Mouse (Mus musculus): ENCODE data around the gene Guca2a. TPM values are rescaled to one million over a fixed set of nuclear protein-coding genes. Genes with fewer than 3 reads are reported as not detected.

Gene Guca2a
- not detected for total RNA-seq (2021)
- long read RNA-seq, experiment 1, result 0 reads
- long read RNA-seq, experiment 2, result 0 reads

DNA sequence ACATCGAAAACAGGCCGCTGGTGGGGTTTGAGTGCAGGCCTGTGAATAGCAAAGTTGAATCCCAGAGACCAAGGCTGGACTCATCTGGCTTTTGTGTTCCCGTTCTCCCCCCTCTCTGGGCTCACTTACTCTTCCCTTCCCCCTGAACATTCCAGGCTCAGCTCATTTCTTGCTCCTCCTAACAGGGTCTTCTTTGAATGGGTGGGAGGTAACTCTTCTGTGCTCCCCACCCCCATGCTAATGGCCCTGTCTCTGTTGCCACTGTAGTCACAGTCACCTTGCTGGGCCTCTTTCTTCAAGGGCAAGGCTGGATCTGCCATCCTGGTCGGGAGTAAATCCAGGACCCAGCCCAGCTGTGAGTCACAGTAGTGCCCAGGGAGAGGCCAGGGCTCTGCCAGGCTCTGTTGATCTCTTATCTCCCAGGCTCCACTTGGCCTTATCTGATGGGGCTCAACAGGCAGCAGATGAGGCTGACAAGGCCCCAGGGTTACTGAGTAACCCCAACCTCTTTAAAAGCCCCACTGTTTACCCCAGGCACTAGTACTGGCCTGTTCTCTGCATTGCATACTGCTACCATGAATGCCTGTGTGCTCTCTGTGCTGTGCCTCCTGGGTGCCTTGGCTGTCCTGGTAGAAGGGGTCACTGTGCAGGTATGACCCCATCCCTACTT, at the start of gene Guca2a:
Gene Guca2a (plus strand): TSS at position 529 of the 670 bp plus-strand sequence.
- Histone ChIP-seq H3K4me3 (no peak within 1 kb of the TSS), H3K27ac (no peak within 1 kb of the TSS)
- TF ChIP-seq CTCF (IDR thresholded peaks at IDR 0.05), result no peak
- intact Hi-C loops (cut with DNase I), result no loop called here
- no peak for DNase-seq

GRCm38 (mm10) chr4:119588037-119588436, 49.5 kb upstream of the Guca2a start:
- no peak overlapping the region for H3K4me3 ChIP-seq
- peak; percentile 21; the same call in 1 of the 2 replicates for TF ChIP-seq CTCF (IDR thresholded peaks at IDR 0.05)
- H3K27ac ChIP-seq, result no peak overlapping the region
- intact Hi-C loops (cut with DNase I), result no loop called here
- no peak for DNase-seq

- no peak for TF ChIP-seq CTCF (IDR thresholded peaks at IDR 0.05)
- DNase-seq, result peak; percentile 20
- intact Hi-C loops (cut with DNase I), result no loop called here
- Histone ChIP-seq H3K27ac (peak overlapping the region; percentile 48), H3K4me3 (no peak overlapping the region)
Measured at GRCm38 (mm10) chr4:119589423-119589822, 48.1 kb upstream of the Guca2a start.

DNA sequence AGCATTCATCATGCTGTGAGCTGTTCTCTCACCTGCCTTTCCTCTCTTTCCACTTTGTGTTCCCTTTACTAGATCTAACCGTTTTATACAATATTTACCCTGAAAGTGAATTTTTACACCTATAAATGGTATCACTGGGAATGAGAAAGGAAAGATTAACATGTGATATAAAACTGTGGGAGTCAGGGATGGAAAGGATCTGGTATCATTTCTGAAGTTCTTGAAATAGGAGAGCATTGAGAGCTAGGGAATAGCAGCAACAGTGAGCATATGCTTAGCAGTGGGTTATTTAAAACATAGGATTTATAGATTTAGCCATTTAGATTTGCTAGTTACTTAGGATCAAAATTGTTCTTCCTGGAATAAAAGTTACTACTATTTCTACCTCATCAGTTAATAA, 47.5 kb upstream of the Guca2a start:
- intact Hi-C loops (cut with DNase I), result no loop called here
- peak overlapping the region; percentile 48; the same call in 1 of the 2 replicates for H3K27ac ChIP-seq
- no peak for TF ChIP-seq CTCF (IDR thresholded peaks at IDR 0.05)

DNA sequence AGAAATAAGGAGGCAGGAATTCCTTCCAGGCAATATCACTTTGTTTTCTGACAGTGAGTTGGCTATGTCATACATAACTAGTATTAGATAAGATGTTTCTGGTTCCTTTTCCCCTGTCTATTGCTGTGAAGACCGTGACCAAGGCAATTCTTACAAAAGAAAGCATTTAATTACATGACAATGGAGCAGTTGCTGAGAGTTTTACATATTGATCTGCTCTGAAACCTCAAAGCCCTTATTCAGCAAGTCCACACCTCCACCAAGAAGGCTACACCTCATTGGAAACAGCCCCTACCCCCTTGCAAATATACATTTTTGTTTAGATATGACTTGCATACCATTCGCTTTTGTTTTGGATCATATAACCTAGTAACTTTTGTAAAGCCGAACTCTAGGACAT, 45.0 kb upstream of the Guca2a start:
- Histone ChIP-seq H3K27ac (no peak overlapping the region), H3K4me3 (no peak overlapping the region)
- no peak for TF ChIP-seq CTCF (IDR thresholded peaks at IDR 0.05)
- intact Hi-C loops (cut with DNase I), result no loop called here
- DNase-seq, result no peak

More for the DNA sequence above, 47.5 kb upstream of the Guca2a start:
- no peak overlapping the region for H3K4me3 ChIP-seq
- DNase-seq, result no peak

DNA sequence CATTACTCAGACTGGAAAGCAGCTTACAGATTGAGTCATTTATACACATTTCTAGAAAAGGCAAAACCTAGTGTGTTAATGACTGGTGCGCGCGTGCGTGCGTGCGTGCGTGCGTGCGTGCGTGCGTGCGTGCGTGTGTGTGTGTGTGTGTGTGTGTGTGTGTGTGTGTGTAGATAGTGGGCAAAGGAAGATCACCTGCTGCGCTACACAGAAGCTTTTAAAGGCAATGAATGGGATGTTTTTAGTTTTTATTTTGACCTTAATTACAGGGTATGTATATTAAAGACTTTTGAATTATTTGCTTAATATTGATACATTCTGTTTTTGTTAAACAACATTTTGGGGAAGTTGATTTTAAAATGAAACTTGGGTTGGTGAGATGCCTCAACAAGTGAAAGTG, 43.2 kb upstream of the Guca2a start:
- TF ChIP-seq CTCF (IDR thresholded peaks at IDR 0.05), result no peak
- intact Hi-C loops (cut with DNase I), result no loop called here

GRCm38 (mm10) chr4:119599605-119600004, 37.9 kb upstream of the Guca2a start:
- no peak for TF ChIP-seq CTCF (IDR thresholded peaks at IDR 0.05)
- H3K27ac ChIP-seq, result no peak overlapping the region
- intact Hi-C loops (cut with DNase I), result no loop called here

More for the DNA sequence above, 43.2 kb upstream of the Guca2a start:
- Histone ChIP-seq H3K27ac (no peak overlapping the region), H3K4me3 (no peak overlapping the region)
- DNase-seq, result no peak

GRCm38 (mm10) chr4:119609488-119609887, 28.0 kb upstream of the Guca2a start:
- no peak for TF ChIP-seq CTCF (IDR thresholded peaks at IDR 0.05)
- intact Hi-C loops (cut with DNase I), result no loop called here
- Histone ChIP-seq H3K4me3 (no peak overlapping the region), H3K27ac (no peak overlapping the region)
- no peak for DNase-seq

More at GRCm38 (mm10) chr4:119599605-119600004, 37.9 kb upstream of the Guca2a start:
- DNase-seq, result no peak
- no peak overlapping the region for H3K4me3 ChIP-seq

- TF ChIP-seq CTCF (IDR thresholded peaks at IDR 0.05), result no peak
- DNase-seq, result no peak
- Histone ChIP-seq H3K27ac (no peak overlapping the region), H3K4me3 (no peak overlapping the region)
- intact Hi-C loops (cut with DNase I), result no loop called here
Measured at GRCm38 (mm10) chr4:119614078-119614477, 23.4 kb upstream of the Guca2a start.

- no peak overlapping the region for H3K4me3 ChIP-seq
- H3K27ac ChIP-seq, result no peak overlapping the region
- intact Hi-C loops (cut with DNase I), result no loop called here
- DNase-seq, result no peak
- no peak for TF ChIP-seq CTCF (IDR thresholded peaks at IDR 0.05)
Measured at GRCm38 (mm10) chr4:119614724-119615123, 22.8 kb upstream of the Guca2a start.

- DNase-seq, result no peak
- TF ChIP-seq CTCF (IDR thresholded peaks at IDR 0.05), result no peak
- Histone ChIP-seq H3K27ac (no peak overlapping the region), H3K4me3 (no peak overlapping the region)
- intact Hi-C loops (cut with DNase I), result loop anchor here (5.0 kb wide), 2 partner anchors 89 to 199 kb away; partner anchors contain the start of genes Foxj3 and Frg2f1
Measured at GRCm38 (mm10) chr4:119626081-119626645, 11.3 kb upstream of the Guca2a start.

GRCm38 (mm10) chr4:119626876-119627275, 10.6 kb upstream of the Guca2a start:
- TF ChIP-seq CTCF (IDR thresholded peaks at IDR 0.05), result no peak
- no peak for DNase-seq
- H3K4me3 ChIP-seq, result no peak overlapping the region
- intact Hi-C loops (cut with DNase I), result loop anchor here (5.0 kb wide), 2 partner anchors 90 to 200 kb away; partner anchors contain the start of genes Foxj3 and Frg2f1
- H3K27ac ChIP-seq, result no peak overlapping the region

DNA sequence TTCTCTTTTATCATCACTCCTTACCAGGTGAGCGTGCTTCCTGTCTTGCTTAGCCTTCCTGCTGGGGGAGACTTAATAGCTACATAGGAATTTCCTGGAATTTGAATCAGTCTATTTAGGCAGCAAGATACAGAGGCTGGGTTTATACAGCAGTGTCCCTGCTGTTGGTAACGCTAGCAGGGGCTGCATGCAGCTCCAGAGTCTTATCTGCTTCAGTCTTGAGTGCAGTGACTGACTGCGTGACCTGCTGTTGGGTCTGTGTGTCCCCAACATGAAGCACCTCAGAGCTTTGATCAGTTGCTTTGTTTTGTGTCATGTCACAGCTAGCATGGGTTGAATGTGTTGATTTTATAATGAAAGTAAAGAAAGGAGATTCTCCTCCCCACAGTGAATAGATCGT, 10.2 kb upstream of the Guca2a start:
- intact Hi-C loops (cut with DNase I), result loop anchor here (5.0 kb wide), 2 partner anchors 90 to 200 kb away; partner anchors contain the start of genes Foxj3 and Frg2f1
- DNase-seq, result no peak
- Histone ChIP-seq H3K4me3 (no peak overlapping the region), H3K27ac (no peak overlapping the region)
- no peak for TF ChIP-seq CTCF (IDR thresholded peaks at IDR 0.05)
